Mouse (Mus musculus) right cerebral cortex, postnatal 14 days (tissue): ENCODE data around the gene Crlf3.
"Not testable (repeated sequence)": the region's sequence is repeated elsewhere in the genome, so short reads cannot be mapped to it uniquely, and the experiment has no call there.

Source experiments
- DNase-seq: peaks from one replicate; pipeline ENCODE4 v3.0.0; 2022

Crlf3 gene

GRCm38 (mm10) chr11:80066373-80066772 is 14.4 kb downstream of the Crlf3 start:
- DNase-seq, result not testable (repeated sequence)

GRCm38 (mm10) chr11:80062159-80062558 is 18.6 kb downstream of the Crlf3 start:
- no peak for DNase-seq

- DNase-seq, result no peak
These were observed 24.6 kb downstream of the Crlf3 start for GRCm38 (mm10) chr11:80056141-80056540.

- no peak for DNase-seq
These were observed 26.1 kb downstream of the Crlf3 start for GRCm38 (mm10) chr11:80054659-80055058.

GRCm38 (mm10) chr11:80053171-80053570 is 27.6 kb downstream of the Crlf3 start:
- DNase-seq, result no peak

- DNase-seq, result no peak
These were observed 28.3 kb downstream of the Crlf3 start for GRCm38 (mm10) chr11:80052456-80052855.

- DNase-seq, result no peak
These were observed 30.7 kb downstream of the Crlf3 start for GRCm38 (mm10) chr11:80050088-80050487.

GRCm38 (mm10) chr11:80046856-80047255 is 33.9 kb downstream of the Crlf3 start:
- no peak for DNase-seq

GRCm38 (mm10) chr11:80043419-80043817 is 37.4 kb downstream of the Crlf3 start:
- DNase-seq, result no peak

GRCm38 (mm10) chr11:80042615-80043418 is 38.0 kb downstream of the Crlf3 start:
- peak; percentile 22 for DNase-seq

GRCm38 (mm10) chr11:80037495-80037894 is 43.3 kb downstream of the Crlf3 start:
- DNase-seq, result no peak

GRCm38 (mm10) chr11:80021306-80021705 is 59.5 kb downstream of the Crlf3 start:
- DNase-seq, result no peak

- no peak for DNase-seq
These were observed 61.0 kb downstream of the Crlf3 start for GRCm38 (mm10) chr11:80019792-80020191.

GRCm38 (mm10) chr11:80016533-80016932 is 64.3 kb downstream of the Crlf3 start:
- not testable (repeated sequence) for DNase-seq
